Mouse (Mus musculus): ENCODE results near the gene Ciao2a.

DNA sequence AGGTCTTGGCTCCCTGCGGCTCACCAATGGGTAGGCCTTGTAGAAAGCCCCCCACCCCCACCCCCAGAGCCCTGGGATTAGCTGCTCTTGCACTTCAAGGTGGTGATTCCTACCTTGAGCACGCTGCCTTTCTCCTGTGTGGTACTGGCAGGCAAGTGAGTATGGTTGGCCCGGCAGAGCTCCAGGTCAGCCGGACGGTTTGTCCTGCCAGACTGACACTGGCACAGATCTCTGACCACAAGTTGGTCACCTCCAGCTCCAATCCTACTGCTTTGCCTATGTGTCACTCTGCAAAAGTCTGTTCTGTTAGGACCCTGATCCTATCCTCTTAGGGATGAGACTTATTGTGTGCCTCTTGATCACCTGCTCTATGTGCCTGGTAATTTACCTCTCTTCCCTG, 58.2 kb downstream of the Ciao2a start:
- TF ChIP-seq CTCF (IDR thresholded peaks at IDR 0.05) (no peak), EP300 (IDR thresholded peaks at IDR 0.05) (no peak)

All from lung, postnatal 0 days (tissue).